Mouse (Mus musculus) adrenal gland, postnatal 36 days (tissue): ENCODE results near the gene Strip2. TPM values are rescaled to one million over a fixed set of nuclear protein-coding genes. Genes with fewer than 3 reads are reported as not detected.

Experiments
- DNase-seq, 2 experiments: peaks; one replicate each; pipeline ENCODE4 v3.0.0; 2021; ENCODE audit warnings: mixed read lengths in 1 of 2
- long read RNA-seq, 2 experiments: library from polyadenylated mRNA; stranded (forward); transcript quantifications; one replicate each; pipeline ENCODE4 v2.0.0; 2021; ENCODE audit warnings: borderline sequencing depth in 2 of 2
- total RNA-seq, 2 experiments: library from RNA; stranded (reverse); gene quantifications; 2 replicates each; pipeline ENCODE4 v1.2.3; 2021

Strip2 gene
- total RNA-seq, result 1 to 10 TPM; 1.2 to 1.4 TPM
- long read RNA-seq, experiment 1, partial matches to known transcripts, result 0 of 1 reads
- long read RNA-seq, experiment 1, other reads (novel, unspliced or antisense), result 1 of 1 reads
- long read RNA-seq, experiment 2, result 0 reads

- peak; percentile 95 to 98 for DNase-seq
Observed at GRCm38 (mm10) chr6:29916530-29917382, at the start of gene Strip2. TSS of gene Strip2 (plus strand) at chr6:29917012.

- no peak for DNase-seq
Observed at GRCm38 (mm10) chr6:29868341-29868895, 48.4 kb upstream of the Strip2 start.

GRCm38 (mm10) chr6:29873654-29874053 is 43.2 kb upstream of the Strip2 start:
- DNase-seq, result no peak

GRCm38 (mm10) chr6:29875576-29875975 is 41.2 kb upstream of the Strip2 start:
- peak in 1 of 2 experiments; percentile 23 for DNase-seq

GRCm38 (mm10) chr6:29876782-29877181 is 40.0 kb upstream of the Strip2 start:
- no peak for DNase-seq

- no peak for DNase-seq
Observed at GRCm38 (mm10) chr6:29879579-29879978, 37.2 kb upstream of the Strip2 start.

DNA sequence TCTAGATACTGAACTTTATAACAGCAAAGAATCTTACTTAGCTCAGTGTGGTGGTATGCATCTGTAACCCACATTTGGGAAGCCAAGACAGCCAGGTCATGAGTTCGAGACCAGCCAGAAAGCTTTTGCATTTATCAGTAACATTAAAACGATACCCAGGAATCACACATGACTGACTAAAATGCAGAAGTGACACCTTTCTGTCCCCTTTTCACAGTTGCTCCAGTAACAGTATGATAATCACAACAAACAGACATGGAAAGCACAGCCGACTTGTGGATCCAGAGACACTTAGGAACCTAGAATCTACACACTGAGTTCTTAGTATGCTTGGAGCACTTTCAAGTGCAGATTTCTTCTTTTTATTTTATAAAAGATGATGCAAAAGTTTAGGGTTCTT is 36.0 kb upstream of the Strip2 start:
- DNase-seq, result no peak

GRCm38 (mm10) chr6:29881936-29882335 is 34.9 kb upstream of the Strip2 start:
- DNase-seq, result no peak

DNA sequence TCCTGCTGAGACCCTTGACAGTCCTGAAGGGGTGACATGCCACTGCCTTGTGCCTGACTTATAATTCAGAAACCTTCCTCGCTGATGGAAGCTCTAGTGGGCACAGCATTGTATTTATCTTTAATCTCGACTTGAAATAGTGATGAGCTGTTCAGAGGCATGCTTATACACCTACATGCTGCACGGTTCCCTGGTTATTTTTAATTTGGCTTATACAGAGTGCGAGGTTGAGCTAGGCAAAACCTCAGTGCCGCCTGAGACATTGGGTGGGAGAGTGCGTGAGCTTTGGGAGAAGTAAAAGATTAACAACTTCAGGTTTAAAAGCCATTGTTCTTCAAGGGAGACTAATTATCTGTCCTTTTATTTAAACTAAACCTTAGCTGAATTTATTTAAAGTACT is 33.9 kb upstream of the Strip2 start:
- no peak for DNase-seq

DNA sequence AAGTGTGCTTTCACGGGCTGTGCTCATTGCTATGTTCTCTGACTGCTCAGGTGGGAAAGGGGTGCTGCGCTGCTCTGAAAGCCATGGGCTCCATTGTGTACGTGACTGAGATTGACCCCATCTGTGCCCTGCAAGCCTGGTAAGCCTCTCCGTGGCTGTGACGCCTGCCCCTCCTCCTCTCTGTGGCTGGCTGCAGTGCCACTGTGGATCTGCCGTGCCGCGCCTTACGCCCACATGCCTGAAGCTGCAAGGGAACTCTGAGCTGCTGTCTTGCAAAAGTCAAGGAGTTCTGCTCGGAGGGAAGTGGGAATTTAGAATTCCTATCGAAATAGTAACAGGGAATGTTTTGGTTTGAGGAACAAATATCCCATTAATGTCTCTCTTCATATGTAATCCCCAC is 25.7 kb upstream of the Strip2 start:
- no peak for DNase-seq

- no peak for DNase-seq
Observed at GRCm38 (mm10) chr6:29896976-29897375, 19.8 kb upstream of the Strip2 start.

DNA sequence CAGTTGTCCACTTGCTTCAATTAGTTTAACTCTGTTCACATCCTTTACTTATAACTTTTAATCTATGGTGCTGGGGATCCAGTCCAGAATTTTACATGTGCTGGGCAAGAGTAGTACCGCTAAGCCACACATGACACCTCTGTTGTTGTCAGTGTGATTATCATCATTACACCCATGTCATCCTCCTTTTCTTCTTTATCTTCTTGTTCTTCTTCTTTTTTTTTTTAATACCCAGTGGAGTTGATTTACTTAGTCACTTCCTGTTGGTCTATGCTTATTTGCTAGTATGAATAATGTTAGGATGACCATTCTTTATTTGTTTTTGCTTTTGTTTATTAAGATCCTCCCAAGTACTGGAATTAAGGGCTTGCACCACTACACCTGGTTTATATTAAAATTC is 15.4 kb upstream of the Strip2 start:
- DNase-seq, result no peak

DNA sequence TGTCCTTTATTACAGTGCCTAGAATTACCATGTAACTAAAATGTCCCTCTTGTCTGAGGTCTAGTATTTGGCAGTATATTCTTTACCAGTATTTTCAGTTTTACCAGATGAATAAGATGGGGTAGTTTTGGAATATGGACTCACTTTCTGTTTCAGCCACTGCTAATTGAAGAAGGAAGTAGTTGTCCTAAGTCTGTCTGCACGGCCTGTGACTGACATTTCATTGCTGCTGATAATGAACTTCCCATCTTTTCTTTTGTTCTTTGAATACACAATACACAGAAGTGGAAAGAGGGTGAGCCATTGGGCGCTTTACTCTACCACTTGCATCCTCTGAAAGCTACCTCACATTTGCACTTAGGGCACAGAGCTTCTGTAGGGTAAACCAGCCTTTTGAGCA is 14.6 kb upstream of the Strip2 start:
- no peak for DNase-seq

DNA sequence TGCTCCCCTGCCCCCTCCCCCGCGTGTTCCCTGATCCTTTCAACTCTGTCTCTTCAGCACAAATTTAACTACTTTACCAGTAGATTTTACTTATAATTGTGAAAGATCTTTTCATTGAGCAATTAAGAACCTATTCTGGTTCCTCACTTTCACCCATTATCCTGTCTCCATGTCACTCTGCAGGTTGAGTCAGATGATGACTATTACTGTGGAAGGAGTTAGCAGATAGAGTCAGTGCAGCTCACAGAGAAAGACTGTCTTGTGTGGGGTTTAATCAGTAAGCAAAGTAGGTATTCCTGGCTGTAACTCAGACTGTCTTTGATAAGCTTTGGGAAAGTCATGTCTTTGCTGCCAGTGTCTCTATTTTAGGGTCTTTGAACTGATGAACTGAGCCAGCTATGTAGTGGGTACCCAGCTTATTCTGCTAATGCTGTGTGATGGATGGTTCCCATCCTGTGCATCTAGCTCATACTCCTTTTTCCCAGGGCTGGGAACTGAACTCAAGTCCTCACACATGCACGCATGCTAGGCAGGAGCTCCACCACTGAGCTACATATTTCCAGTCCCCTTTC is 13.4 kb upstream of the Strip2 start:
- DNase-seq, result no peak

DNA sequence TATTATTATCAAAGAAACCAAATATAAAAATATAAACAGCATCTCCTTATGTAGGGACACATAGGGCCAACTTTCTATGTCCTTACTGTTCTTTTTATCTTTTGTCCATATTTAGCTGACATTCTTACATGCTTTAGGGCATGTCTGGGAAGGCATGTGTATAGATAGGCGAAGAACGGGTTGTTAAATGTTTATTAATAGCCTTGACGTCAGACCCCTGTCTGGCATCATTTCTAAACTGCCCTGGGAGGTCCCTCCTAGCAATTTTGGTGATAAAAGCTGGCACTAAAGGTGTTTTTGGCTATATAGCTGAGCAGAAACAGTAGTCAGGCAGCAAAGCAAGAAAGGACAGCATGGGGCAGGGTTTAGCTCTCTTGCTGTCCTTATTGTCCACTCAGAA is 12.5 kb upstream of the Strip2 start:
- DNase-seq, result no peak

DNA sequence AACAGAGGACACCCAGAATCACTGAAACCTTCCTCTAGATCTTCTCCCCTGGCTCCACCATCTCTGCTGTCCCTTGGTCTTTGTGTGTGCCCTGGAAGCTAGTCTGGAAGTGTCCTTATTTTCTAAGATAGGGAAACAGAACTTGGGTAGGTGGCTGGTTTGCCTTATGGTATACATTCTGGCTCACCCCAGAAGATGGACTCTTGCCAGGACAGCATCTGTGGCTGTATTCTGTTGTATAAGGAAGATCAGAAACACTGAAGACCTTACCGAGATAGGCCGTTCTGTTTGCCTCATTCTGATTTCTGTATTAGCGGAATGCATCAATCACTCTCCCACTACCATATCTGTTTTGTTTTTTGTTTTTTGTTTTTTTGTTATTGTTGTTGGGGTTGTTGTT is 6.2 kb upstream of the Strip2 start:
- DNase-seq, result no peak

- DNase-seq, result no peak
Observed at GRCm38 (mm10) chr6:29913673-29914072, 3.1 kb upstream of the Strip2 start.

DNA sequence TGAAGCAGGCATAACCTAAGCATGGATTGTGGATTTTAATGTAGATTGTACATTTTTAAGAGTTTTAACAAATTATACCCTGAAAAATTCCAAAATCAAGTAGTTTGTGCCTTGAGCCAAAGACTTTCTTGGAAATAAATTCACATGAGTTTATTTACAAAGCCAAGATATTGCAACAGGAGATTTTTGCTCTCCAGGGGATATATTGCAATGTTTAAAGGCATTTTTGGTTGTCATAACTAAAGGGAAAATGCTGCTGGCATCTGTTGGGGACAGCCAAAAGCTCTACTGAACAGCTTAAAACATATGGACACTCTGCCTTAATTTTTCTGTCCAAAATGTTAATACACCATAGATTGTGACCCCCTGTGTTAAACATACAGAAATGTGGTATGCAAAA is 2.7 kb upstream of the Strip2 start:
- DNase-seq, result no peak

DNA sequence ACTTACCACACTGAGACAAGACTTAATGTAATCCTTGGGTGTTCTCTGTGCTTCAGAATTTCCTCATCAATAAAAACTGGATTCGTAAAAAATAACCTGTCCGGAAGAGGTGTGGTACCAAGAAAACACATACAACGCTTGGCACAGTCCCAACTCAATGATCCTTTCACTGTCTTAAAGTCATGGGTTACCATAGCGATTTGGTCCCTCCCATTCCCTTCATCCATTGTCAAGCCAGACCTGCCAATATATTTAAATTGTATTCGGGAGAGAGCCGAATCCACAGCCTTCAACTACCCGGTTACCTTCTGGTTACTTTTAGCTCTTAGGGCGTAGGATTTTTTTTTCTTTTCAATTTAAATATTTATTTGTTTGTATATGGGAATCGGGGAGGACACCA is 976 bp upstream of the Strip2 start:
- DNase-seq, result no peak

DNA sequence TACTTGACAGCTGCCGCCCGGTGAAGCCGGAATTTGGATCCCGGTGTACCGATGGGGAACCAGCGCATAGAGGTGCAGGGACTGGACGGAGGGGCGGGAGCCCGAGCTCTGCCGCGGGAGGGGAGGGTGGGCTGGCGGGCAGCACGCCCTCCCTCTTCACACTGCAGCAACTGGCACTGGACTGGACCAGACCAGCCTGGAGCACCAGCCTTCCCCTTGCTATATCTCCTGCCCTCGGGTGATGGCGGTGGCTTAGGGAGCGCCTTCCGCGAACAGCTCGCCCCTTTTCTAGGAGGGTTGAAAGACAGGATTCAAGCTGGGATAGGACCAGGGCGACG is 540 bp downstream of the Strip2 start:
- DNase-seq, result peak in 1 of 2 experiments; percentile 36

GRCm38 (mm10) chr6:29917947-29918346 is 1.1 kb downstream of the Strip2 start:
- DNase-seq, result no peak

GRCm38 (mm10) chr6:29923501-29923900 is 6.7 kb downstream of the Strip2 start:
- DNase-seq, result peak; percentile 51 to 55

DNA sequence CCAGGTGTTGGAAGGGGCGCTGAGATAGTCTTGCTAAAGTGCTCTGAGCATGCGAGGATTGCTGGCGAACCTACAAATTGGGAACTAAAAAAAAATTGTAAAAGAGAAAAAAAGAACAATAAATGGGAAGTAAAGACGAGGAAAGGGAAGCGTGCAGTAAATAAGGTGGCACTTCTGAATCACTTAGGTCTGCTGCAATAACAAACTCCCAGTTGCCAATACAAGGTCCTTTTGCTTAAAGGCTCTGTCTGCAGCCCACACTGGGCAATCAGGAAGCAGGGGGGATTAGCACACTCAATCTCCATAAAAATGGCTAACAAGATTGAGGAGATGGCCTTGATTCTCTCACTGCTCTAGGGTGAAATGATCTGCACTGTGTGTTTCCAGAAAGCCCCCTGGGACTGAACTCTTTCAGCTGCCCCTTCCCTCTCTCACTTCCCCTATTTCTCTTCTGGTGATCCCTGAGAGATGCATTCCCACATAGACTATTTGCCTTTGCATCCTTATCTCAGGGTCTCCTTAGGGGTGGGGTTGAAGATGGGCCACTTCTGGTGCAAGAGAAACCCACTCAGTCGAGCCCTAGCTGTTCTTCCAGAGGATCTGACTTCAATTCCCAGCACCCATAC is 8.9 kb downstream of the Strip2 start:
- DNase-seq, result no peak
